Mouse (Mus musculus): ENCODE measurements around the gene Il3ra.

Il3ra gene

GRCm38 (mm10) chr14:14345948-14346812 lies at the start of gene Il3ra:
Gene Il3ra, plus strand, starts transcription at chr14:14346275.
- peak; percentile 39 to 57 for DNase-seq (ENCODE audit: low spot score in 2 of 2)

GRCm38 (mm10) chr14:14308938-14309337 lies 37.1 kb upstream of the Il3ra start:
- DNase-seq (ENCODE audit: low spot score in 2 of 2): no peak

GRCm38 (mm10) chr14:14309416-14309815 lies 36.7 kb upstream of the Il3ra start:
- no peak for DNase-seq (ENCODE audit: low spot score in 2 of 2)

- no peak for DNase-seq (ENCODE audit: low spot score in 2 of 2)
Observed at GRCm38 (mm10) chr14:14322528-14322927, 23.5 kb upstream of the Il3ra start, which contains the start of gene Olfr31. Gene Olfr31, plus strand, starts transcription at chr14:14322828.

GRCm38 (mm10) chr14:14345113-14345871 lies 783 bp upstream of the Il3ra start:
- DNase-seq (ENCODE audit: low spot score in 2 of 2): peak; percentile 65 to 68

- no peak for DNase-seq (ENCODE audit: low spot score in 2 of 2)
Observed at GRCm38 (mm10) chr14:14346813-14347100, 682 bp downstream of the Il3ra start.

GRCm38 (mm10) chr14:14347151-14347835 lies 1.2 kb downstream of the Il3ra start:
- peak in 1 of 2 experiments; percentile 10 for DNase-seq (ENCODE audit: low spot score in 2 of 2)

GRCm38 (mm10) chr14:14347836-14348621 lies 2.0 kb downstream of the Il3ra start:
- DNase-seq (ENCODE audit: low spot score in 2 of 2): peak in 1 of 2 experiments; percentile 4

- DNase-seq (ENCODE audit: low spot score in 2 of 2): peak in 1 of 2 experiments; percentile 3
Observed at GRCm38 (mm10) chr14:14348674-14349401, 2.8 kb downstream of the Il3ra start.

- DNase-seq (ENCODE audit: low spot score in 2 of 2): peak in 1 of 2 experiments; percentile 3
Observed at GRCm38 (mm10) chr14:14349485-14350262, 3.6 kb downstream of the Il3ra start.

- DNase-seq (ENCODE audit: low spot score in 2 of 2): no peak
Observed at GRCm38 (mm10) chr14:14350263-14351147, 4.4 kb downstream of the Il3ra start.

- no peak for DNase-seq (ENCODE audit: low spot score in 2 of 2)
Observed at GRCm38 (mm10) chr14:14351148-14351455, 5.0 kb downstream of the Il3ra start.

GRCm38 (mm10) chr14:14351721-14352590 lies 5.9 kb downstream of the Il3ra start:
- DNase-seq (ENCODE audit: low spot score in 2 of 2): no peak

GRCm38 (mm10) chr14:14352606-14353005 lies 6.5 kb downstream of the Il3ra start:
- no peak for DNase-seq (ENCODE audit: low spot score in 2 of 2)

- DNase-seq (ENCODE audit: low spot score in 2 of 2): no peak
Observed at GRCm38 (mm10) chr14:14353081-14353732, 7.1 kb downstream of the Il3ra start.

- no peak for DNase-seq (ENCODE audit: low spot score in 2 of 2)
Observed at GRCm38 (mm10) chr14:14353740-14354510, 7.8 kb downstream of the Il3ra start.
